Mouse (Mus musculus) kidney, adult 11 months (tissue): ENCODE measurements at regions not wholly inside any gene's neighbourhood (a gene's known extent, or its start where the extent isn't known, plus 50 kb on each side); places are given as distances from the start of the nearest gene placed in this dataset.
"Not testable (repeated sequence)": the region's sequence is repeated elsewhere in the genome, so short reads cannot be mapped to it uniquely, and the experiment has no call there.

Source experiments
- DNase-seq: peaks from one replicate; pipeline ENCODE4 v3.0.0; 2022

GRCm38 (mm10) chr3:137227122-137227838 lies 113.6 kb upstream of the Emcn start:
- DNase-seq, result no peak

- no peak for DNase-seq
Observed at GRCm38 (mm10) chr3:137228416-137228815, 112.5 kb upstream of the Emcn start.

GRCm38 (mm10) chr3:137242877-137243276 lies 98.0 kb upstream of the Emcn start:
- peak; percentile 33 for DNase-seq

GRCm38 (mm10) chr3:137263907-137264306 lies 77.0 kb upstream of the Emcn start:
- no peak for DNase-seq

GRCm38 (mm10) chr3:137267752-137268151 lies 73.1 kb upstream of the Emcn start:
- DNase-seq, result no peak

- peak; percentile 29 for DNase-seq
Observed at GRCm38 (mm10) chr3:137275444-137275843, 65.4 kb upstream of the Emcn start.

GRCm38 (mm10) chr3:137279284-137279683 lies 61.6 kb upstream of the Emcn start:
- DNase-seq, result no peak

GRCm38 (mm10) chr3:137281052-137281451 lies 59.8 kb upstream of the Emcn start:
- DNase-seq, result peak; percentile 4

GRCm38 (mm10) chr3:137287558-137287957 lies 53.3 kb upstream of the Emcn start:
- not testable (repeated sequence) for DNase-seq

GRCm38 (mm10) chr3:137288301-137288942 lies 52.4 kb upstream of the Emcn start:
- no peak for DNase-seq

GRCm38 (mm10) chr3:137288943-137289682 lies 51.8 kb upstream of the Emcn start:
- DNase-seq, result no peak

- DNase-seq, result no peak
Observed at GRCm38 (mm10) chr3:137289683-137289984, 51.2 kb upstream of the Emcn start.
